Mouse (Mus musculus) thymus, adult 2 months (tissue): ENCODE data around the gene Ano10.

Experiments used
- CTCF ChIP-seq: fragments of 200-500 bp; IDR thresholded peaks from 2 replicates; pipeline ENCODE4 v1.5.1; 2012; ENCODE audit warnings: mild to moderate bottlenecking, control low read depth, low read length, moderate library complexity, borderline replicate concordance; ENCODE audit not compliant: control insufficient read depth, poor library complexity, insufficient read depth; ENCODE audit errors: extremely low read depth
- POLR2A ChIP-seq: fragments of 200-500 bp; IDR thresholded peaks from 2 replicates; pipeline ENCODE4 v1.6.1; 2012; ENCODE audit warnings: mild to moderate bottlenecking, low read length, control low read depth, moderate library complexity; ENCODE audit not compliant: control insufficient read depth, poor library complexity, insufficient read depth; ENCODE audit errors: extremely low read depth

- no peak for TF ChIP-seq CTCF
- TF ChIP-seq POLR2A: no peak
These were observed 77.2 kb downstream of the Ano10 start for GRCm38 (mm10) chr9:122216945-122217529.
